Mouse (Mus musculus): Measurements from ENCODE around the gene Hcls1.

The Hcls1 gene

DNA sequence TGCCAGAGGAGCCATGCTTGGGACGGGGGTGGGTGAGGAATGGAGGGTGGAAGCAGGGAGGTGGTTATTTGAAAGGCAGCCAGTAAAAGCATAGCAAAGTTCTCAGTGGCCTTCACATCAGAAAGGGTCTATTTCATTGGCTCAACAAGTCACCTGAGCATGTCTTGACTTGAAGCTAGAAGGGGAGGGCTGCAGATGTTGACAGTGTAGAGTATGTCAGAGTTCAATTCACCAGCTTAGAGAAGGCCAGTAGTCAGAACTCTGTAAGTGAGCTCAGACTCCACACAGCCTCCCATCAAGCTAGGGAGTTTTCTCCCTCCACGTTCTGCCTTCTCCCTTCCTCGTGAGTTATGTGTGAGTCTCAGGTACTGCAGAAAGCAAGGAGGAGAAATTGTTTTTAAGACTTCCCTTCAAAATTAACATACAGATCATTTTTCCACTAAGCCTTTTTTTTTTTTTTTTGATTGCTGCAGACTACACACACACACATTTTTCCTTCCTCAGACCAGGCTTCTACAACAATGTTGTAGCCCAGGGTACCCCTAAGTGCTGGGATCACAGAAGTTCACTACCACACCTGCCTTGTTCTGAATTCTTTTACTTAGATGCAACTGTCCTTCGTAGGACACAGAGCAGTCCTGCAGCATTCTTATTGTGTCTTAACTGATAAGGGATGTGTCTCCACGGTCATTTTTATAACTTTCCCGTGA lies 497 bp upstream of the Hcls1 start:
- no peaks in the 10 kb centered on the region for H3K9me3 ChIP-seq (ENCODE audit: low read length)
- peaks cover 41% of the 10 kb centered on the region for H3K36me3 ChIP-seq (ENCODE audit: insufficient read depth, low read length)
- no peak overlapping the region for H3K4me3 ChIP-seq (replicated peaks; ENCODE audit: low read length)
- TF ChIP-seq POU5F1 (IDR thresholded peaks at IDR 0.05; ENCODE audit: borderline replicate concordance, low read length) = no peak
- no peak for TF ChIP-seq NANOG (IDR thresholded peaks at IDR 0.05; ENCODE audit: borderline replicate concordance, low read length)
- TF ChIP-seq CTCF (conservative IDR thresholded peaks at IDR 0.05; ENCODE audit: low read length) = no peak
- H3K27me3 ChIP-seq (ENCODE audit: insufficient read depth, low read length) = no peaks in the 10 kb centered on the region
- no peaks in the 10 kb centered on the region for H3K4me1 ChIP-seq (replicated peaks; ENCODE audit: low read depth, low read length)

- Histone ChIP-seq H3K4me3 (replicated peaks; ENCODE audit: low read length) (no peak overlapping the region), H3K27me3 (ENCODE audit: insufficient read depth, low read length) (no peaks in the 10 kb centered on the region), H3K36me3 (ENCODE audit: insufficient read depth, low read length) (peaks cover 26% of the 10 kb centered on the region), H3K4me1 (replicated peaks; ENCODE audit: low read depth, low read length) (no peaks in the 10 kb centered on the region), H3K9me3 (ENCODE audit: low read length) (no peaks in the 10 kb centered on the region)
- no peak for TF ChIP-seq NANOG (IDR thresholded peaks at IDR 0.05; ENCODE audit: borderline replicate concordance, low read length)
- TF ChIP-seq CTCF (conservative IDR thresholded peaks at IDR 0.05; ENCODE audit: low read length) = no peak
- TF ChIP-seq POU5F1 (IDR thresholded peaks at IDR 0.05; ENCODE audit: borderline replicate concordance, low read length) = no peak
These were observed 1.0 kb downstream of the Hcls1 start for GRCm38 (mm10) chr16:36935814-36936213.

- H3K4me3 ChIP-seq (replicated peaks; ENCODE audit: low read length) = no peak overlapping the region
These were observed 6.4 kb downstream of the Hcls1 start for GRCm38 (mm10) chr16:36941137-36941727.

DNA sequence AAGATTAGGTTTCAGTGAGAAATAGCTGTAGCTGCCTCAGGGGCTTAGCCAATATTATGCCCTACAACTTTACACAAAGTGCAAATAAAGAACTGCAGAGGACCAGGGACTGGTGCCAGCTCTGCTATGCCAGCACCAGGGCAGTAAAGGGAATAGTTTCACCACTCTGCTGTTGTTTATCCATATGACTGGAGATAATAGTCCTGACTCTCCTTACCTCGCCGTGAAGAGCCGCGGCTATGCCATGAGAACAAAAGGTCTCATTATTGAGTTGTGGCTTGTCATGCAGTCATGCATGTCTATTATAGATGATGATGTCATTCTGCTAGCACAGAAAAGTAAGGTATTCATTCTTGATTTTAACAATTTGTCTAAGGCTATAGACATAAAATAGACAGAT lies 7.1 kb downstream of the Hcls1 start:
- no peaks in the 10 kb centered on the region for H3K27me3 ChIP-seq (ENCODE audit: insufficient read depth, low read length)
- no peaks in the 10 kb centered on the region for H3K36me3 ChIP-seq (ENCODE audit: insufficient read depth, low read length)
- H3K9me3 ChIP-seq (ENCODE audit: low read length) = no peaks in the 10 kb centered on the region
- TF ChIP-seq CTCF (conservative IDR thresholded peaks at IDR 0.05; ENCODE audit: low read length) (no peak), NANOG (IDR thresholded peaks at IDR 0.05; ENCODE audit: borderline replicate concordance, low read length) (no peak), POU5F1 (IDR thresholded peaks at IDR 0.05; ENCODE audit: borderline replicate concordance, low read length) (no peak)
- H3K4me3 ChIP-seq (replicated peaks; ENCODE audit: low read length) = no peak overlapping the region
- H3K4me1 ChIP-seq (replicated peaks; ENCODE audit: low read depth, low read length) = peaks cover 11% of the 10 kb centered on the region

More at GRCm38 (mm10) chr16:36941137-36941727, 6.4 kb downstream of the Hcls1 start:
- Histone ChIP-seq H3K4me1 (replicated peaks; ENCODE audit: low read depth, low read length) (peaks cover 11% of the 10 kb centered on the region), H3K27me3 (ENCODE audit: insufficient read depth, low read length) (no peaks in the 10 kb centered on the region), H3K9me3 (ENCODE audit: low read length) (no peaks in the 10 kb centered on the region), H3K36me3 (ENCODE audit: insufficient read depth, low read length) (no peaks in the 10 kb centered on the region)
- TF ChIP-seq POU5F1 (IDR thresholded peaks at IDR 0.05; ENCODE audit: borderline replicate concordance, low read length) (no peak), NANOG (IDR thresholded peaks at IDR 0.05; ENCODE audit: borderline replicate concordance, low read length) (no peak)

- Histone ChIP-seq H3K27me3 (ENCODE audit: insufficient read depth, low read length) (no peaks in the 10 kb centered on the region), H3K9me3 (ENCODE audit: low read length) (no peaks in the 10 kb centered on the region), H3K36me3 (ENCODE audit: insufficient read depth, low read length) (no peaks in the 10 kb centered on the region), H3K4me1 (replicated peaks; ENCODE audit: low read depth, low read length) (peaks cover 11% of the 10 kb centered on the region), H3K4me3 (replicated peaks; ENCODE audit: low read length) (no peak overlapping the region)
- no peak for TF ChIP-seq POU5F1 (IDR thresholded peaks at IDR 0.05; ENCODE audit: borderline replicate concordance, low read length)
- TF ChIP-seq CTCF (conservative IDR thresholded peaks at IDR 0.05; ENCODE audit: low read length) = no peak
- TF ChIP-seq NANOG (IDR thresholded peaks at IDR 0.05; ENCODE audit: borderline replicate concordance, low read length) = no peak
These were observed 8.8 kb downstream of the Hcls1 start for GRCm38 (mm10) chr16:36943591-36943990.

DNA sequence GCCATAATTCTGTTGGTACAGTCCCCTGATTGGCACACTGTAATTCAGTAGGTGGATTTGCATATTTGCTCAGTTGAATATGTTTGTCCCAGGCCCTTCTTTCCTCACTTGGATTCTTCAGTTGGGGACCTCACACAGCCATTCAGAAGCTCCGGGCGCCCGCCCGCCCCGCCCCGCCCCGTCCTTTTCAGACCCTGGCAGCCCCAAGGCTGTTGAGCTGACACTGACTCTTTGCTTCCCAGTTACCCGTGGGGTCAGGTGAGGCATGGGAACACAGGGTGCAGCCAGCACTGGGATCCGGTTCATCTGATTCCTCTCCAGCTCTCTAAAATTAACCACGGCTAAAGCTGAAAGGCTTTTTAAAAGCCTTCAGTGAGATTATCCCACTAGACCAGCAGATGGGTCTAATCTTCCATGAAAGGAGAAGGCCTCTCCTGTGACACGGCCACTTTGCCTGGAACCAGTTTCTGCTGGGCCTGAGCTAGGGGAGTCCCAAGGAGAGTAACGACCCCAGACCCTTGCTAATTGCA lies 10.2 kb downstream of the Hcls1 start:
- no peak overlapping the region for H3K4me3 ChIP-seq (replicated peaks; ENCODE audit: low read length)
- no peak for TF ChIP-seq POU5F1 (IDR thresholded peaks at IDR 0.05; ENCODE audit: borderline replicate concordance, low read length)
- no peak for TF ChIP-seq CTCF (conservative IDR thresholded peaks at IDR 0.05; ENCODE audit: low read length)
- no peak for TF ChIP-seq NANOG (IDR thresholded peaks at IDR 0.05; ENCODE audit: borderline replicate concordance, low read length)

DNA sequence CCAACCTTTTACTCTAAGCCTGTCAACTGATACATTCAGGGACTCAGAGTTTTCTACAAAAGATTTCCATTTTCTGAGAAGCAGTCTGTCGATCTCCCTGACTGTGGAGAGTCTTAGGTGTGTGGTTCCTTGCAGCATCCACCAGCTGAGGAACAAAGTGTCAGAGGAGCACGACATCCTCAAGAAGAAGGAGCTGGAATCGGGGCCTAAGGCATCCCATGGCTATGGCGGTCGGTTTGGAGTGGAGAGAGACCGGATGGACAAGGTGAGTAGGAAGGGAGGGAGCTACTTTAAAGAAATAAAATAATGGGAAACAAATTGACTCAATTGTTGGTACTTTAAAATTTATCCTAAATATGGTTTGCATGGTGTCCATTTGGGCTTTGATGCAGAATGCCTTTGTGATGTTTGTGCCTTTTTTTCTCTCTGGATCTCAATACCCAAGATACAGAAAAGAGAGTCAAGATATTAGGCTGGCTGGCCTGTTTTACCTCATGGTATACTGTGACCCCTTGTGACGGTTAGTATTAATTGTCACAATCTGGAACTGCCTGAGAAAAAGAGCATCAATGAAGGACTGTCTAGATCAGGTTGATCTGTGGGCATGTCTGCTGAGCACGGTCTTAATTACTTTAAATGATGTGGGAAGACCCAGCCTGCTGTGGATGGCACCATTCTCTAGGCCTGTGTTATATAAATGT lies 11.8 kb downstream of the Hcls1 start:
- no peak for TF ChIP-seq NANOG (IDR thresholded peaks at IDR 0.05; ENCODE audit: borderline replicate concordance, low read length)
- TF ChIP-seq POU5F1 (IDR thresholded peaks at IDR 0.05; ENCODE audit: borderline replicate concordance, low read length) = no peak
- TF ChIP-seq CTCF (conservative IDR thresholded peaks at IDR 0.05; ENCODE audit: low read length) = no peak
- no peaks in the 10 kb centered on the region for H3K27me3 ChIP-seq (ENCODE audit: insufficient read depth, low read length)

More for the DNA sequence above, 10.2 kb downstream of the Hcls1 start:
- H3K4me1 ChIP-seq (replicated peaks; ENCODE audit: low read depth, low read length) = peaks cover 11% of the 10 kb centered on the region
- no peaks in the 10 kb centered on the region for H3K27me3 ChIP-seq (ENCODE audit: insufficient read depth, low read length)
- H3K36me3 ChIP-seq (ENCODE audit: insufficient read depth, low read length) = no peaks in the 10 kb centered on the region
- no peaks in the 10 kb centered on the region for H3K9me3 ChIP-seq (ENCODE audit: low read length)

DNA sequence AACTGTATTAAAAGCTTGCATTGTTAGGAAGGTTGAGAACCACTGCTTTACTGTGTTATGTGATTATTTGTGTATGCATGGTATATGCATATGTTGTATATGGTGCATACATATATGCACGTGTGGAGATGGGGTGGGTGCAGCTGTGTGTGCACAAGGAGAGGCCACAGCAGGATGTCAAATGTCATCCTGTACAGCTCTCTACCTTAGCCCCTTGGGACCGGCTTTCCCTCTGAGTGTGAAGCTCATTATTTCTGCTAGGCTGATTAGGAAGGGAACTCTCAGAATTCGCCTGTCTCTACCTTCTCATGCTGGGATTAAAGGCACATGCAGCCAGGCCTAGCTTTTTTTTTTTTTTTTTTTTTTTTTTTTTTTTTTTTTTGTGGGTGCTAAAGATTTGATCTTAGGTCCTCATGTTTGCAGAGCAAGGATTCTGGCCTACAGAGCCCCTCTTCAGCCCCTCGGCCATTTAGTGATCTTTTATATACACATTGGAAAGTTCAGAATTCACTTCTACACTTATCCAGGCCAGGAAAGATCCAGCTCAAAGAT lies 12.9 kb downstream of the Hcls1 start:
- no peak overlapping the region for H3K4me3 ChIP-seq (replicated peaks; ENCODE audit: low read length)
- peaks cover 7% of the 10 kb centered on the region; the same call in 1 of the 2 replicates for H3K4me1 ChIP-seq (replicated peaks; ENCODE audit: low read depth, low read length)
- no peaks in the 10 kb centered on the region for H3K9me3 ChIP-seq (ENCODE audit: low read length)
- TF ChIP-seq NANOG (IDR thresholded peaks at IDR 0.05; ENCODE audit: borderline replicate concordance, low read length) (no peak), POU5F1 (IDR thresholded peaks at IDR 0.05; ENCODE audit: borderline replicate concordance, low read length) (no peak), CTCF (conservative IDR thresholded peaks at IDR 0.05; ENCODE audit: low read length) (no peak)
- H3K36me3 ChIP-seq (ENCODE audit: insufficient read depth, low read length) = no peaks in the 10 kb centered on the region
- no peaks in the 10 kb centered on the region for H3K27me3 ChIP-seq (ENCODE audit: insufficient read depth, low read length)

More for the DNA sequence above, 11.8 kb downstream of the Hcls1 start:
- no peaks in the 10 kb centered on the region for H3K9me3 ChIP-seq (ENCODE audit: low read length)
- H3K36me3 ChIP-seq (ENCODE audit: insufficient read depth, low read length) = no peaks in the 10 kb centered on the region
- H3K4me1 ChIP-seq (replicated peaks; ENCODE audit: low read depth, low read length) = peaks cover 7% of the 10 kb centered on the region; the same call in 1 of the 2 replicates
- H3K4me3 ChIP-seq (replicated peaks; ENCODE audit: low read length) = no peak overlapping the region

Data from E14TG2a.4 (cell line).